Mouse (Mus musculus) lung, adult 2 months (tissue): Measurements from ENCODE around the gene Prm1. TPM values are rescaled to one million over a fixed set of nuclear protein-coding genes. Genes with fewer than 3 reads are reported as not detected.

Experiments used
- DNase-seq: peaks from one replicate; pipeline ENCODE4 v3.0.0; 2022
- H3K4me1 ChIP-seq: fragments of 200-500 bp; 2 replicates; pipeline ENCODE4 v1.6.1; 2011; ENCODE audit warnings: low read length; ENCODE audit not compliant: control insufficient read depth, insufficient read depth
- H3K4me3 ChIP-seq: fragments of 200-500 bp; replicated peaks from 2 replicates; pipeline ENCODE3; 2011; ENCODE audit warnings: low read depth, mild to moderate bottlenecking, control low read depth, low read length; ENCODE audit errors: extremely low read depth
- CTCF ChIP-seq: fragments of 200-500 bp; IDR thresholded peaks from 2 replicates; pipeline ENCODE4 v1.5.1; 2011; ENCODE audit warnings: mild to moderate bottlenecking, low read length, control low read depth; ENCODE audit not compliant: insufficient read depth
- POLR2A ChIP-seq: fragments of 200-500 bp; IDR thresholded peaks from 2 replicates; pipeline ENCODE4 v1.6.1; 2011; ENCODE audit warnings: low read depth, mild to moderate bottlenecking, control low read depth, low read length, borderline replicate concordance; ENCODE audit errors: extremely low read depth
- WGBS: fragments of 180-500 bp; shearing (Covaris S2); methylation state at CpG from one replicate; pipeline ENCODE4 v1.1.7; 2018; 5-methylcytosine and 5-hydroxymethylcytosine counted together
- polyA plus RNA-seq: library from polyadenylated mRNA; depleted of rRNA; stranded (reverse); fragments of >200 nt; gene quantifications from 2 replicates; pipeline ENCODE4 v1.2.3, GENCODE M21; 2012; rRNA removed

The Prm1 gene
- polyA plus RNA-seq, 1 experiment, result 0.36 TPM

GRCm38 (mm10) chr16:10761182-10761581 is 44.5 kb downstream of the Prm1 start:
- no peak for DNase-seq
- Histone ChIP-seq H3K4me1 (no peaks in the 10 kb centered on the region), H3K4me3 (no peak overlapping the region)
- TF ChIP-seq CTCF (no peak), POLR2A (no peak)
- 59% methylated on average over 8 of the region's 8 CpGs for WGBS

- H3K4me1 ChIP-seq, result no peaks in the 10 kb centered on the region
- WGBS, result 64% methylated on average over 6 of the region's 6 CpGs
- DNase-seq, result no peak
- H3K4me3 ChIP-seq, result no peak overlapping the region
- TF ChIP-seq POLR2A, result no peak
- no peak for TF ChIP-seq CTCF
Measured at GRCm38 (mm10) chr16:10756168-10756567, 49.5 kb downstream of the Prm1 start.

- Histone ChIP-seq H3K4me1 (no peaks in the 10 kb centered on the region), H3K4me3 (no peak overlapping the region)
- DNase-seq, result no peak
- no peak for TF ChIP-seq CTCF
- TF ChIP-seq POLR2A, result no peak
- WGBS, result 71% methylated on average over 3 of the region's 3 CpGs
Measured at GRCm38 (mm10) chr16:10754521-10755296, 50.9 kb downstream of the Prm1 start.

GRCm38 (mm10) chr16:10749824-10750223 is 55.8 kb downstream of the Prm1 start:
- no peak for TF ChIP-seq CTCF
- no peak for TF ChIP-seq POLR2A
- Histone ChIP-seq H3K4me1 (no peaks in the 10 kb centered on the region), H3K4me3 (no peak overlapping the region)
- WGBS, result 42% methylated on average over 7 of the region's 7 CpGs
- no peak for DNase-seq

GRCm38 (mm10) chr16:10749226-10749625 is 56.4 kb downstream of the Prm1 start:
- DNase-seq, result no peak
- H3K4me1 ChIP-seq, result no peaks in the 10 kb centered on the region
- WGBS, result 62% methylated on average over 7 of the region's 7 CpGs
- TF ChIP-seq POLR2A (no peak), CTCF (no peak)
- no peak overlapping the region for H3K4me3 ChIP-seq

Other genes starting within 250 kb of the Prm1 start
- 8.8 and 11.6 TPM in 2 replicates for gene Socs1, start 20.3 kb downstream of the Prm1 start, polyA plus RNA-seq
- gene Tnp2, start 17.2 kb downstream of the Prm1 start, polyA plus RNA-seq, result 0.82 and 2.7 TPM in 2 replicates
- gene Prm3, start 14.9 kb downstream of the Prm1 start, polyA plus RNA-seq, result not detected in 2 replicates
- 0.83 and 1.8 TPM in 2 replicates for gene Prm2, start 9.7 kb downstream of the Prm1 start, polyA plus RNA-seq
- gene Gm11172, start 7.1 kb upstream of the Prm1 start, polyA plus RNA-seq, result not detected in 2 replicates
- gene Rmi2, start 29.2 kb upstream of the Prm1 start, polyA plus RNA-seq, result 0.38 and 1.0 TPM in 2 replicates